Mouse (Mus musculus) midbrain, postnatal 0 days (tissue): ENCODE results near the gene A4gnt. TPM values are rescaled to one million over a fixed set of nuclear protein-coding genes. Genes with fewer than 3 reads are reported as not detected.

Experiments
- ATAC-seq: fragments of 200-750 bp; cut with Nextera tagmentation; 2 replicates; pipeline ENCODE4 v1.8.0; 2017; ENCODE audit warnings: moderate number of reproducible peaks, mild to moderate bottlenecking, moderate TSS enrichment, moderate library complexity; ENCODE audit not compliant: low FRiP score
- DNase-seq: peaks from one replicate; pipeline ENCODE4 v3.0.0-alpha.2; 2015; ENCODE audit warnings: low spot score
- H3K27ac ChIP-seq: fragments of 300-500 bp; sonication (generic); 2 replicates; pipeline ENCODE4 v1.5.1; 2014; ENCODE audit warnings: low read depth, mild to moderate bottlenecking, low read length, mixed read lengths
- H3K27me3 ChIP-seq: fragments of 300-500 bp; sonication (generic); 2 replicates; pipeline ENCODE4 v1.6.1; 2014; ENCODE audit warnings: low read length, control low read depth, mixed read lengths; ENCODE audit not compliant: insufficient read depth
- H3K36me3 ChIP-seq: fragments of 300-500 bp; sonication (generic); 2 replicates; pipeline ENCODE4 v1.6.1; 2014; ENCODE audit warnings: low read length, control low read depth, mixed read lengths; ENCODE audit not compliant: insufficient read depth
- H3K4me1 ChIP-seq: fragments of 300-500 bp; sonication (generic); 2 replicates; pipeline ENCODE4 v1.6.1; 2014; ENCODE audit warnings: mild to moderate bottlenecking, control low read depth, antibody characterized with exemption, low read length, mixed read lengths; ENCODE audit not compliant: insufficient read depth
- H3K4me2 ChIP-seq: fragments of 300-500 bp; sonication (generic); 2 replicates; pipeline ENCODE4 v1.6.1; 2014; ENCODE audit warnings: low read depth, mild to moderate bottlenecking, low read length, mixed read lengths; ENCODE audit not compliant: poor library complexity, severe bottlenecking
- H3K4me3 ChIP-seq: fragments of 300-500 bp; sonication (generic); 2 replicates; pipeline ENCODE4 v1.5.1; 2014; ENCODE audit warnings: low read depth, mild to moderate bottlenecking, low read length, moderate library complexity
- H3K9ac ChIP-seq: fragments of 300-500 bp; sonication (generic); replicated peaks from 2 replicates; pipeline ENCODE4 v1.6.1; 2014; ENCODE audit warnings: mild to moderate bottlenecking, low read length, moderate library complexity, mixed read lengths; ENCODE audit not compliant: poor library complexity, severe bottlenecking
- H3K9me3 ChIP-seq: fragments of 300-500 bp; sonication (generic); 2 replicates; pipeline ENCODE4 v1.6.1; 2016; ENCODE audit warnings: low read length, control low read depth
- CTCF ChIP-seq: IDR thresholded peaks from 2 replicates; pipeline ENCODE4 v1.5.1; 2016; ENCODE audit warnings: antibody characterized with exemption, mild to moderate bottlenecking
- WGBS: fragments of 180-500 bp; shearing (Covaris S2); extraction: QIAGEN DNeasy Blood & Tissue Kit; methylation state at CpG from one replicate; pipeline ENCODE4 v1.1.7; 2014; 5-methylcytosine and 5-hydroxymethylcytosine counted together
- polyA plus RNA-seq: library from polyadenylated mRNA; unstranded; fragments of >200 nt; fragmentation: Nextera tagmentation; extraction: Ambion mirVana; gene quantifications from 2 replicates; pipeline ENCODE4 v1.2.1, GENCODE M21; 2015
- total RNA-seq: library from RNA; depleted of rRNA; stranded (reverse); fragments of >200 nt; gene quantifications from 2 replicates; pipeline ENCODE4 v1.2.3, GENCODE M21; 2014

The A4gnt gene
- total and polyA plus RNA-seq, 2 experiments from 2014 or later: not detected

- Histone ChIP-seq H3K36me3 (no peaks in the 10 kb centered on the region), H3K4me2 (no peak overlapping the region), H3K4me3 (no peak overlapping the region), H3K4me1 (no peaks in the 10 kb centered on the region), H3K27me3 (no peaks in the 10 kb centered on the region), H3K27ac (no peak overlapping the region), H3K9me3 (no peaks in the 10 kb centered on the region), H3K9ac (no peak overlapping the region)
- 89% methylated on average over 7 of the region's 8 CpGs for WGBS
- DNase-seq (no peak), ATAC-seq (no peak)
- TF ChIP-seq CTCF: no peak
These were observed 7.4 kb downstream of the A4gnt start for GRCm38 (mm10) chr9:99619688-99620087.

- WGBS: 94% methylated on average over 11 of the region's 11 CpGs
These were observed 7.9 kb downstream of the A4gnt start for GRCm38 (mm10) chr9:99620196-99620595.

GRCm38 (mm10) chr9:99622034-99622433 is 9.7 kb downstream of the A4gnt start:
- WGBS: 83% methylated on average over 1 of the region's 1 CpGs
- H3K4me2 ChIP-seq: no peak overlapping the region
- H3K4me1 ChIP-seq: no peaks in the 10 kb centered on the region
- no peaks in the 10 kb centered on the region for H3K36me3 ChIP-seq
- ATAC-seq: no peak
- no peak overlapping the region for H3K27ac ChIP-seq
- H3K9ac ChIP-seq: no peak overlapping the region
- H3K27me3 ChIP-seq: no peaks in the 10 kb centered on the region
- no peak overlapping the region for H3K4me3 ChIP-seq
- no peak for DNase-seq
- no peak for TF ChIP-seq CTCF
- H3K9me3 ChIP-seq: no peaks in the 10 kb centered on the region

More at GRCm38 (mm10) chr9:99620196-99620595, 7.9 kb downstream of the A4gnt start:
- Histone ChIP-seq H3K27me3 (no peaks in the 10 kb centered on the region), H3K9ac (no peak overlapping the region), H3K27ac (no peak overlapping the region), H3K4me2 (no peak overlapping the region), H3K9me3 (no peaks in the 10 kb centered on the region), H3K4me3 (no peak overlapping the region), H3K36me3 (no peaks in the 10 kb centered on the region), H3K4me1 (no peaks in the 10 kb centered on the region)
- no peak for TF ChIP-seq CTCF
- no peak for ATAC-seq
- DNase-seq: no peak

GRCm38 (mm10) chr9:99622966-99623365 is 10.7 kb downstream of the A4gnt start:
- no peaks in the 10 kb centered on the region for H3K9me3 ChIP-seq
- no peak overlapping the region for H3K27ac ChIP-seq
- TF ChIP-seq CTCF: no peak
- H3K4me1 ChIP-seq: no peaks in the 10 kb centered on the region
- no peaks in the 10 kb centered on the region for H3K27me3 ChIP-seq
- H3K36me3 ChIP-seq: no peaks in the 10 kb centered on the region
- no peak for DNase-seq
- WGBS: 44% methylated on average over 2 of the region's 2 CpGs
- ATAC-seq: no peak
- no peak overlapping the region for H3K4me3 ChIP-seq
- H3K9ac ChIP-seq: no peak overlapping the region
- H3K4me2 ChIP-seq: no peak overlapping the region

GRCm38 (mm10) chr9:99624117-99624516 is 11.8 kb downstream of the A4gnt start:
- no peak overlapping the region for H3K27ac ChIP-seq
- no peak overlapping the region for H3K4me2 ChIP-seq
- H3K9ac ChIP-seq: no peak overlapping the region
- H3K9me3 ChIP-seq: no peaks in the 10 kb centered on the region
- ATAC-seq (no peak), DNase-seq (no peak)
- H3K36me3 ChIP-seq: no peaks in the 10 kb centered on the region
- H3K4me3 ChIP-seq: no peak overlapping the region
- 0 out of 2 replicates have a peak, but pooled peaks cover 3% of the 10 kb centered on the region for H3K4me1 ChIP-seq
- H3K27me3 ChIP-seq: no peaks in the 10 kb centered on the region
- WGBS: 81% methylated on average over 6 of the region's 6 CpGs
- no peak for TF ChIP-seq CTCF

- Histone ChIP-seq H3K27me3 (no peaks in the 10 kb centered on the region), H3K9me3 (no peaks in the 10 kb centered on the region), H3K4me1 (peaks cover 8% of the 10 kb centered on the region), H3K4me3 (peak overlapping the region; percentile 60; the same call in 1 of the 2 replicates), H3K27ac (no peak overlapping the region), H3K9ac (no peak overlapping the region), H3K36me3 (no peaks in the 10 kb centered on the region), H3K4me2 (peak overlapping the region; percentile 87)
- TF ChIP-seq CTCF: no peak
- WGBS: 59% methylated on average over 4 of the region's 4 CpGs
- ATAC-seq (no peak), DNase-seq (no peak)
These were observed 16.3 kb downstream of the A4gnt start for GRCm38 (mm10) chr9:99628581-99628980.
